Mouse (Mus musculus) erythroblast, embryonic 14.5 days (primary cell): ENCODE results near the gene Ap1s1.

Source experiments
- GATA1 ChIP-seq: IDR thresholded peaks from 2 replicates; pipeline ENCODE4 v1.6.1; 2012; ENCODE audit warnings: low read length, inconsistent platforms, mixed read lengths
- TAL1 ChIP-seq: IDR thresholded peaks from 3 replicates; pipeline ENCODE4 v1.6.1; 2012; ENCODE audit warnings: low read length, inconsistent platforms, mixed read lengths

- TF ChIP-seq GATA1 = no peak
- no peak for TF ChIP-seq TAL1
These were observed 19.5 kb upstream of the Ap1s1 start for GRCm38 (mm10) chr5:137065454-137065853.
